Comparison of ENCODE assay signal across 8 mouse cellular contexts in genomic region chr8:84729921-84730362, GRCm38 (mm10). TPM values are rescaled to one million over a fixed set of nuclear protein-coding genes. Genes with fewer than 3 reads are reported as not detected.
A peak's percentile ranks its signal among the peaks of the same experiment; 100 is the strongest.
DNase-seq lines count a peak whose midpoint lies in the region; ATAC-seq and TF ChIP-seq lines count a peak whose summit lies in the region.

No protein-coding gene starts in this region.

- H3K27me3 ChIP-seq in lung, embryonic 14.5 days (ENCODE audit: insufficient read depth, low read length) = no peaks in the 10 kb centered on the region
- H3K27me3 ChIP-seq in embryonic facial prominence, embryonic 13.5 days = no peaks in the 10 kb centered on the region; the same call in 1 of the 2 replicates
- H3K27me3 ChIP-seq in hindbrain, embryonic 13.5 days = peaks cover 50% of the 10 kb centered on the region

- no peak overlapping the region for H3K4me3 ChIP-seq in lung, embryonic 14.5 days (ENCODE audit: low read depth, low read length)
- H3K4me3 ChIP-seq in embryonic facial prominence, embryonic 13.5 days = no peak overlapping the region
- H3K4me3 ChIP-seq in hindbrain, embryonic 13.5 days = no peak overlapping the region

- peaks cover 52% of the 10 kb centered on the region for H3K4me1 ChIP-seq in lung, embryonic 14.5 days (ENCODE audit: insufficient read depth)
- peaks cover 70% of the 10 kb centered on the region for H3K4me1 ChIP-seq in embryonic facial prominence, embryonic 13.5 days
- peaks cover 89% of the 10 kb centered on the region for H3K4me1 ChIP-seq in hindbrain, embryonic 13.5 days (replicated peaks)

- H3K9ac ChIP-seq in lung, embryonic 14.5 days = no peak overlapping the region
- 0 out of 2 replicates have a peak overlapping the region, but pooled peaks have one; percentile 6 for H3K9ac ChIP-seq in embryonic facial prominence, embryonic 13.5 days
- H3K9ac ChIP-seq in hindbrain, embryonic 13.5 days = no peak overlapping the region

- no peak for DNase-seq in lung, embryonic 14.5 days
- DNase-seq in lung, postnatal 25 days (ENCODE audit: low spot score) = no peak
- peak; percentile 76 for DNase-seq in lung, postnatal 10 days
- no peak for DNase-seq in embryo, embryonic 11 days
- no peak for DNase-seq in right cerebral cortex, adult 2 months (ENCODE audit: low spot score in 2 of 2)
- no peak for DNase-seq in adrenal gland, adult 8-10 months

- WGBS in lung, embryonic 14.5 days = 84% methylated on average over 16 of the region's 16 CpGs
- WGBS in embryonic facial prominence, embryonic 13.5 days = 95% methylated on average over 16 of the region's 16 CpGs
- WGBS in hindbrain, embryonic 13.5 days = 86% methylated on average over 16 of the region's 16 CpGs

- ATAC-seq in lung, embryonic 14.5 days (ENCODE audit: insufficient read depth) = no peak
- ATAC-seq in embryonic facial prominence, embryonic 13.5 days (ENCODE audit: insufficient number of reproducible peaks, insufficient read depth, low FRiP score, low TSS enrichment, low read depth) = no peak
- ATAC-seq in hindbrain, embryonic 13.5 days (ENCODE audit: low FRiP score) = no peak

- no peak for TF ChIP-seq CTCF in lung, embryonic 14.5 days (IDR thresholded peaks at IDR 0.05; ENCODE audit: low read depth)

- no peaks in the 10 kb centered on the region for H3K9me3 ChIP-seq in lung, embryonic 14.5 days (ENCODE audit: low read depth, low read length)
- no peaks in the 10 kb centered on the region for H3K9me3 ChIP-seq in embryonic facial prominence, embryonic 13.5 days
- H3K9me3 ChIP-seq in hindbrain, embryonic 13.5 days = no peaks in the 10 kb centered on the region

- peak overlapping the region; percentile 29; the same call in 1 of the 2 replicates for H3K4me2 ChIP-seq in lung, embryonic 14.5 days
- no peak overlapping the region for H3K4me2 ChIP-seq in embryonic facial prominence, embryonic 13.5 days
- no peak overlapping the region for H3K4me2 ChIP-seq in hindbrain, embryonic 13.5 days

- H3K27ac ChIP-seq in lung, embryonic 14.5 days (ENCODE audit: low read depth) = peak overlapping the region; percentile 89
- no peak overlapping the region for H3K27ac ChIP-seq in embryonic facial prominence, embryonic 13.5 days
- peak overlapping the region; percentile 90 for H3K27ac ChIP-seq in hindbrain, embryonic 13.5 days

- peaks cover 32% of the 10 kb centered on the region for H3K36me3 ChIP-seq in lung, embryonic 14.5 days (ENCODE audit: insufficient read depth)
- peaks cover 37% of the 10 kb centered on the region for H3K36me3 ChIP-seq in embryonic facial prominence, embryonic 13.5 days
- H3K36me3 ChIP-seq in hindbrain, embryonic 13.5 days = peaks cover 12% of the 10 kb centered on the region; the same call in 1 of the 2 replicates

RNA-seq across cellular contexts. Expression of gene G430095P16Rik, which starts 7.1 kb away (rescaled TPM):
- polyA plus RNA-seq in lung, embryonic 14.5 days (2014; fragmentation: Nextera tagmentation; extraction: Ambion mirVana) = 2.7 and 2.8 TPM in 2 replicates
- polyA plus RNA-seq in embryonic facial prominence, embryonic 13.5 days (2015; fragmentation: Nextera tagmentation; extraction: Ambion mirVana) = 6.1 and 6.2 TPM in 2 replicates
- polyA plus RNA-seq in hindbrain, embryonic 13.5 days (2015; fragmentation: Nextera tagmentation; extraction: Ambion mirVana) = 1.0 and 2.3 TPM in 2 replicates
- under 1 TPM in 2 of 4 experiments, not detected in 2; 0.52 to 0.73 TPM for total RNA-seq in adrenal gland, adult 8-10 months (2022)

RNA-seq across cellular contexts. Expression of gene Lyl1, which starts 28.7 kb away (rescaled TPM):
- 12.0 and 12.5 TPM in 2 replicates for polyA plus RNA-seq in lung, embryonic 14.5 days (2014; fragmentation: Nextera tagmentation; extraction: Ambion mirVana)
- 4.8 and 4.9 TPM in 2 replicates for polyA plus RNA-seq in embryonic facial prominence, embryonic 13.5 days (2015; fragmentation: Nextera tagmentation; extraction: Ambion mirVana)
- polyA plus RNA-seq in hindbrain, embryonic 13.5 days (2015; fragmentation: Nextera tagmentation; extraction: Ambion mirVana) = 3.9 and 4.2 TPM in 2 replicates
- total RNA-seq in adrenal gland, adult 8-10 months (2022) = 1 to 10 TPM; 3.1 to 5.6 (median 4.2) TPM

RNA-seq across cellular contexts. Expression of gene Nacc1, which starts 42.3 kb away (rescaled TPM):
- polyA plus RNA-seq in lung, embryonic 14.5 days (2014; fragmentation: Nextera tagmentation; extraction: Ambion mirVana) = 29.8 and 33.8 TPM in 2 replicates
- polyA plus RNA-seq in embryonic facial prominence, embryonic 13.5 days (2015; fragmentation: Nextera tagmentation; extraction: Ambion mirVana) = 16.3 and 16.6 TPM in 2 replicates
- polyA plus RNA-seq in hindbrain, embryonic 13.5 days (2015; fragmentation: Nextera tagmentation; extraction: Ambion mirVana) = 13.7 and 14.4 TPM in 2 replicates
- total RNA-seq in adrenal gland, adult 8-10 months (2022) = 10 to 100 TPM; 81.0 to 86.9 (median 83.7) TPM

RNA-seq across cellular contexts. Expression of gene Trmt1, which starts 43.8 kb away (rescaled TPM):
- polyA plus RNA-seq in lung, embryonic 14.5 days (2014; fragmentation: Nextera tagmentation; extraction: Ambion mirVana) = 66.1 and 68.6 TPM in 2 replicates
- polyA plus RNA-seq in embryonic facial prominence, embryonic 13.5 days (2015; fragmentation: Nextera tagmentation; extraction: Ambion mirVana) = 71.3 and 78.6 TPM in 2 replicates
- 51.9 and 60.3 TPM in 2 replicates for polyA plus RNA-seq in hindbrain, embryonic 13.5 days (2015; fragmentation: Nextera tagmentation; extraction: Ambion mirVana)
- total RNA-seq in adrenal gland, adult 8-10 months (2022) = 100 to 1,000 TPM in 2 of 4 experiments, 10 to 100 TPM in 2; 75.4 to 109 (median 88.5) TPM
